Mouse (Mus musculus): Measurements from ENCODE around the gene Aldh16a1.
"Not testable (repeated sequence)": the region's sequence is repeated elsewhere in the genome, so short reads cannot be mapped to it uniquely, and the experiment has no call there.

The Aldh16a1 gene

DNA sequence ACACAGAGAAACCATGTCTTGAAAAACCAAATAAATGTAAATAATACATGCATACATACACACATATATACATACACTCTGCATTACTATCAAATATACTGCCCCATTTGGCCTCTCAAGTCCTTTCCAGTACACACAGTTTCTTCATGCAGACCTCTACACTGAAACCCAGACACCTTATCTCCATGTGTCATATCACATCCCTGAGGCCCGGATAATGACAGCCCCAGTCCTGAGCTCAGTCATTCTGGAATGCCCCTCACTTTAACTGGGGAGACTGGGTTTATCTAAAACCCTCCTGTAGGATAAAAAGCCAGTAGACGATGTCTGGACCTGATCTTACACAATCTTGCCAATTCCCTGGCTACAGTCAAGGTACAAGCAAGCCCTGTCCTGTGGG, 40.9 kb downstream of the Aldh16a1 start:
- DNase-seq (ENCODE audit: low spot score) = no peak

DNA sequence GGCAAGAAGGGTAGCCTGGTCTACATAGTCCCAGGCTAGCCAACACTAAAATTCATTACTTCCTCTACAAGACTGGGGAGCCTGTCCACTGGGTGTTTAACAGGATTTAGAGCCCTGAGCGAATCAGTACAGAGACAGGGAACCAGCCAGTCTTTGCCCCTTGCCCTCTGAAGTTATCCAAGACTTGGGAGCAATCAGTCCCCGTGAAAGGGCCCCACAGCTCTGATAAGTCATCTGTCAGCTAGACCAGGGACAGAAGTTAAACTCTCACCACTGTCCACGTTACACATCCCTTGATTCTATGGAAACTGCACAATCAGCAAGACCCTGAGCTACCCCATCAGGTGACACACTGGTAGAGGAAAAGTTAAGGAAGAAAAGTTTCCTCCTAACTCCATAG, 41.9 kb downstream of the Aldh16a1 start:
- no peak for DNase-seq (ENCODE audit: low spot score)

DNA sequence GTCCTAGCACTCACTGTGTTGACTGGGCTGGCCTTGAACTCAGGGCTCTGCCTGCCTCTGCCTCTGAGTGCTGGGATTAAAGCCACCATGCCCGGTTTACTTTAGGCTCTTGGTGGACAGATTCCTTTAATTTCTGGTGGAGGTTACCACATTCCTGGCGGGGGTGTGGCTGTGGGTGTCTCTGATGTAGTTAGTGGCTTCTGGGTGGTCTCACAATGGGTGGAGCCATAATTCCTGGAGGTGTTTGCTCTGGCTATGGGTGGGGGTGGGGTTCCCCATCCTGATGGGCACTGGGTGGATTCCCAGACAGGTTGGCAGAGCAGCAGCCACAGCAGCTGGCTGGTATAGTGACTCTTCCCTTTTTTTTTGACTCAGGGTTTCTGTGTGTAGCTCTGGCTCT, 42.4 kb downstream of the Aldh16a1 start:
- DNase-seq (ENCODE audit: low spot score) = no peak

DNA sequence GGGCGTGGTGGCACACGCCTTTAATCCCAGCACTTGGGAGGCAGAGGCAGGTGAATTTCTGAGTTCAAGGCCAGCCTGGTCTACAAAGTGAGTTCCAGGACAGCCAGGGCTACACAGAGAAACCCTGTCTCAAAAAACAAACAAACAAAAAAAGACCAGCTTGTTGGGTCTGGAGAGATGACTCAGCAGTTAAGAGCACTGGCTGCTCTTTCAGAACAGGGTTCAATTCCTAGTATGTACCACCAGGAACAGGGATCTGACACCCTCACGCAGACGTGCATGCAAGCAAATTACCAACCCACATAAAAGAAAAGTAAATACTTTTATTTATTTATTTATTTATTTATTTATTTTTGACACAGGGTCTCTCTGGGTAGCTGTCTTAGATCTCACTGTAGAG, 44.3 kb downstream of the Aldh16a1 start:
- DNase-seq (ENCODE audit: low spot score) = not testable (repeated sequence)

DNA sequence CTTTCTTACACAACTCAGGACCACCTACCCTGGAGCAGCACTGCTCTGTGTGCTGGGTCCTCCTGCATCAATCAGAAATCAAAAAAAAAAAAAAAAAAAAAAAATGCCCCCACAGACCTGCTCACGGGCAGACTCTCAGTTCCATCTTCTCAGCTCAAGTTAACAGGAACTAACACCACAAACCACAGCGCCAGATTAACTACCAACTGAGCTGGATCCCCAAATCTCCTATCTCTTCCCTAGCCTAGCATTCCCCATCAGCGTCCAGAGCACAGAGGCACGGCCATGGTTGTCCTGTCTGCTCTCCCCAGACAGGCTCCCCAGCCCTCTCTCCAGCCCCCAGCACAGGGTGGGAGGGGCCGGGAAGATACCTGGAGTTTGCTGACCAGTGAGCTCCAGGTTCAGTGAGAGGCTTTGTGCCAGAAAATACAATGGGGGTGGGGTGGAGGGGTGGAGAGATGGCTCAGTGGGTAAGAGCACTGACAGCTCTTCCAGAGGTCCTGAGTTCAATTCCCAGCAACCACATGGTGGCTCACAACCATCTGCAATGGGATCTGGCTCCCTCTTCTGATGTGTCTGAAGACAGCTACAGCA, 47.2 kb downstream of the Aldh16a1 start:
- no peak for DNase-seq (ENCODE audit: low spot score)

DNA sequence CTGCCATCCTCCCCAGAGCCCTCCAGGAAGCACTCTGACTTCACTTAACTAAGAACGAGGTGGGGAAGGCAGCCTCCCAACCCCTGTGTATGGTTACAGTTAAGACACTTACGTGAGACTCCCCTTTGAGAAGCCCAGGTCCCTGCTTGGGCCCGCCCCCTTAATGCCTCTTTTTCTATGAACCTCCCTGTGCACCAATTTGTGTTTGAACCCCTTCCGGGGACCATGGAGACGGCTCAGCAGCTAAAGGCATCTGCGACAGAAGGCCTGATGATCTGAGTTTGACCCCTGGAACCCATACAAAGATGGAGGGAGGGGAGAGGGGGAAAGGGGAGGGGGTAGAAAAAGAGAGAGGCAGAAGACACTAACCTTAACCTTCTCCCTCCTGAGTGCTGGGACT, 47.9 kb downstream of the Aldh16a1 start:
- DNase-seq (ENCODE audit: low spot score) = no peak

DNA sequence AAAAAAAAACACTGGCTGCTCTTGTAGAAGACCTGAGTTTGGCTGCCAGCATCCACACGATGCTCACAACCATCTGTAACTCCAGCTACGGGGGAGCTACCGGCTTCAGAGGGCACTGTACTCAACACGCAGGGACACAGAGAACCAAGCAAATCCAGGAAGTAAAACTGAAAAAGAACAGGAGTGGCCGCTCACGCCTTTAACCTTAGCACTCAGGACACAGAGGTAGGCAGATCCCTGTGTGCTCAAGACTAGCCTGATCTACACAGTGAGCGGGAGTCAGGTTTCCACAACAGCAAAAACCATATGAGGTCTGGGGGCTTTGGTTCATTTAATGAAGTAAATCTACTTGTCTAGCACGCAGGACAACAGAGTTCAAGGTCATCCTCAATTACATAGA, 48.9 kb downstream of the Aldh16a1 start:
- no peak for DNase-seq (ENCODE audit: low spot score)

DNA sequence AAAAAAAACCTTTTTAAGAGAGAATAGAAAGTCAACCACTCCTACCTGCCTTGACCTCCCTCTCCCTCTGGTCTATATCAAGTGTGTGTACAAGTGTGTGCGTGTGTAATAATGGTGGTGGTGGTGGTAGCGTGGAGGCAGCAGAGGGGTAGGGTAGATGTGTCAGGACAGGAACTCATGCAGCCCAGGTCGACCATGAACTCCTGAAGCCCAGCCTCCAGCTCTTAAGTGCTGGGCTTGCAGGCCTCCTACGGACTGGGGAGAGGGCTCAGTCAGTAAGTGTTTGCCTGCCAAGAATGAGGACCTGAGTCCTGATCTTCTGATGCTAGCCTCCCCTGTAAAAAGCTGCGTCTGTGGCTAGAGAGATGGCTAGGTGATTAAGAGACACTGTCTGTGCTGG, 49.4 kb downstream of the Aldh16a1 start:
- DNase-seq (ENCODE audit: low spot score) = no peak

DNA sequence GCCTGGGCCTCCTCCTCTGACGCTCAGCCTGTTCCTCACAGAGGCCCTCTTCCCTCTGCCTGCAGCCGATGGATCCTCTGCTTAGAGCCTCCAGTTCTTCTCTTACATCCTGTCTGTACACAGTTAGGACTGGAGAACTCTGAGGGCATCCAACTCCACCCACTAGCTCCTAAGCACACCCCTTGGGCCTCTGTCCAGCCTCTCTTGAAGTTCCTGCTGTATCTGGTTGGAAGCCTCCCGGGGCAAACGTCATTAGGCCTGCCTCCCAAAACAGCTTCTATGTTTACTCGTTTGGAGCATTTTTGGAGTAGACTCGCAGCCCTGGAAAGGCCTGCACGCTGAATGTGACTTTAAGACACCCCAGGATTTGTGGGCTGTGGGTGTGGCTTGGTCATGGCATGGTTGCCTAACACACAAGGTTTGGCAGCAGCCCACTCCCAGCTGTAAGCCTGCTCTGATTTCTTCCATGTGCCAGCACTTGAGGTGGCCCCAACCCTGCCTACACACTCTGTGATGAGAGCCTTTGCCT, 50.7 kb downstream of the Aldh16a1 start, which contains the start of gene Fcgrt:
Gene Fcgrt, minus strand, starts transcription at position 200 of the 529 bp plus-strand sequence.
- DNase-seq (ENCODE audit: low spot score) = peak; percentile 98

DNA sequence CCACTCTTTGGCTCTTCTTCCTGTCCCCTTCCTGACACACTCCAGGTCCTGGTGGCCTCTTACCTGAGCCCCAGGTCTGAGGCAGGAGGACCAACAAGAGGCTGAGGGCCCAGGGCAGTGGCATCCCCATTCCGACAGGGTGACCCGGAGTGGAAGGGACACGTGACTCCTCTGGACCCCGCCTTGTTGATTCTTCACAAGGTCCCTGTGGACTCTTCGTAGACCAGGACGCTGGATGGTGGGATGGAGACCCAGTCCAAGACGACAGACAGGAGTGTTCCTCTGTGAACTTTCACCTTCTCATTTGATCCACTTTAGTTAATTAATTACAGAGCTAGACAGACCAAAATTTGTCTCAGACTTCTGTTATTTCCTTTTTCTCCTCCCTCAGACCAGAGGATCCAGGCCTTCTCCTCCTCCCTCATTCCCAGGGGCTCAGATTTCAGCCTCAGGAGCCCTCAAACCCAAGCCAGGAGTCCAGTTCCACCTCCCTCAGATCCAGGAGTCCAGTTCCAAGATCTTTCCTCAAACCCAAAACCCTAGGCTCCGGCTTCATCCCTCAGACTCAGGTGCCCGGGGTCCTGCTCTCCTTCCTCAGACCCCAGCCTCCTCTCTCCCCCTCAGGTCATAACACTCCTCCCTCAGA, 51.3 kb downstream of the Aldh16a1 start:
- DNase-seq (ENCODE audit: low spot score) = no peak

DNA sequence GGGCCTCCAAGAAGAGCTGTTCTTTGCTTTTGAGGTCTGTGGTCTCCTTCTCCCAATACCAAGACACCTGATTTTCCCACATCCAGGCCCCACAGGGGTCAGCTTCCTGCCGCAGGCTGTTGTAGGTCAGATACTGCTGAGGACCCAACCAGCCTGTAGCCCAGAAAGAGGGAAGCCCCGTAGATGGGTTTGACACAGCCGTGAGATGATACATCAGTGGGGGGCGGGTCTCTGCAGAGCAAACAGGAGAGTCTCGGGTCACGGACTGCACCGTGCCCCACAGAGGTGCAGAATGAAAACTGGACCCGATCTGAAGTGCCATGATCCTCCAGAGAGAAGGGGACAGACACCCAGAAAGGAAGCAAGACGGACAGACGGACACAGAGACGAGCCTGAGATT, 51.9 kb downstream of the Aldh16a1 start:
- no peak for DNase-seq (ENCODE audit: low spot score)

DNA sequence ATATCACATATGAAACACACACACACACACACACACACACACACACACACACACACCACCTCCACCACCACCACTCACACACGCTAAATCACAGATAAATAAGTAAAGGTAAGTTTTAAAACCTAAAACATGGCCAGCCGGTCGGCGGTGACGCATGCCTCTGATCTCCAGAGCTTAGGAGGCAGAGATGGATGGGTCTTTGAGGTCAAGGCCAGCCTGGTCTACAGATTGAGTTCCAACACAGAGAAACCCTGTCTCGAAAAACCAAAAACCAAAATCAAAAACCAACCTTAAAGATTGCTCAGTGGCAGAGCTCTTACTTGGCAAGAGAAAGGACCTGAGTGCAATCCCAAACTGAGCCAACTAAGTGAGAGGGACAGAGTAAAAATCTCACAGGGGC, 54.3 kb downstream of the Aldh16a1 start:
- no peak for DNase-seq (ENCODE audit: low spot score)

DNA sequence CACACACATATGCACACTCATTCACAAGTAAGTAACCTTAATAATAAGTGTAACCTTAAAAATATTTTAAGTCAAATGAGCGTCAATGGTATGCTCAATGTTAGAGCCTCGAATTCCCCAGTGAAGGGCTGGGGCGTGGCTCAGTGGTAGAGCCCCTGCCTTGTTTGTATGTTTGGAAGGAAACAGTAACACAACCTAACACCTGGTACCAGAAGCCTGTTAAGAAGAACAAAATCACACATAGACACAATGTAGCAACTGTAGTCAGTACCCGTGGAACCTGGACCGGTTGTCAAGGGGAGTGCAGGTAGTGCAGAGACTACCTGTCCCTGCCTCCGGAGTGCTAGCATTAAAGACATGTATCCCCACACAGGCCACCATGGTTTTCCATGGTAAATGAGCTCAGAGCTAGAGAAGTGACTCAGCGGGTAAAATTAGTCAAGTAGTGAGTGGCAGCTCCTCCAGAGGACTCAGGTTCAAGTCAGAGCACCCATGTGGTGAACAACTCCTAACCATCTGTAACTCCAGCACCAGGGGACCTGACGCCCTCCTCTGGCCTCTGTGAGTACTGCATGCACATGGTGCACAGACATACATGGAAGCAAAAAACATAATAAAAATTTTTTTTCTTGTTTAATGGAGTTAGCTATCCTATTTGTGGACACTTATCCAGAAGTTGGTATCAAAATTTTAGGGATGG, 55.7 kb downstream of the Aldh16a1 start:
- no peak for DNase-seq (ENCODE audit: low spot score)

DNA sequence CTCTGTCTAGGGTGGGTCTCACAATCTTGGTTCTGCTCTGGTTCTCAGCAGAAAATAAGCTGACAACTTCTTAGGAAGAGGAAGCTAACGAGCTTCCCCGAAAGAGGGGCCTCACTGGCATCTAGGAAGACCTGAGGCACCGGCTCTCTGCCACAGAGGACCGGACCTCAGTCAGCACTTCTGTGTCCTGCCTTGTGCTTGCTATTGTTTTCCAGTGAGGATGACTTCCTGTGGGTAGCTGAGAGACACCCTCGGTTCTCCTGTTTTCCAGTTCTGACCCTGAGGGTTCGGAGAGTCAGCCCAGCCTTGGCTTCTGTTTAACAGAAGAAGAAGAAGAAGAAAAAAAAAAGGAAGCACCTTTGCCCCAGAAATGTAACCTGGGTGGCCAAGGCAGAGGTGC, 56.9 kb downstream of the Aldh16a1 start:
- DNase-seq (ENCODE audit: low spot score) = no peak

DNA sequence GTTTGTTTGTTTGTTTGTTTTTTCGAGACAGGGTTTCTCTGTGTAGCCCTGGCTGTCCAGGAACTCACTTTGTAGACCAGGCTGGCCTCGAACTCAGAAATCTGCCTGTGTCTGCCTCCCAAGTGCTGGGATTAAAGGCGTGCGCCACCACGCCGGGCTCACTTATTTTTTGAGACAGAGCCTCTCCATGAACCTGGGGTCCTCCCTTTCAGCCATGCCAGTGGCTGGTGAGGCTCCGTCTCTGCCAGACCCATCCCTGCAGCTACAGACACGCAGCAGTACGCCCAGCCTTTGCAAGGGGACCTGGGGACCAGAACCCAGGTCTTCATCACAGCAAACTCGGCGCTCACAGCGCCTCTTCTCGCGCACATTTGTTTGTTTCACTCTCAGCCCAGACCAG, 58.4 kb downstream of the Aldh16a1 start:
- DNase-seq (ENCODE audit: low spot score) = not testable (repeated sequence)

DNA sequence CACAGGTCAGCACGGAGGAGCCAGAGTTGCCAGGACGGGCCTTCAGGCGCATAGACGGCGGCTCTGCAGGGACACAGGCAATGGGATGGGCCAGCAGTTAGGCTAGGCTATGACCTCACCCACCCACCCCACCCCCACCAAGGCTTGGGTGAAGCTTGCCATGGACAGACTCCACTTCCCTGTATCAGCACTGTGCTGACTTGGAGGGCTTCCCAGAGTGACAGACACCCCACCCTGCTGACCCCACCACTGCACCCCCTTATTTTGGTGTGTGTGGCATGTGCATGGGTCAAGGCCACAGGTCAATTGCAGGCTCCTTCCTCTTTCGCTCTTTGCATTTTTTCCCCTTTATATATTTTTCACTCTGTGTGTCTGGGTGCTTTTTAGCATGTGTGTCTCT, 59.0 kb downstream of the Aldh16a1 start:
- DNase-seq (ENCODE audit: low spot score) = peak; percentile 31

DNA sequence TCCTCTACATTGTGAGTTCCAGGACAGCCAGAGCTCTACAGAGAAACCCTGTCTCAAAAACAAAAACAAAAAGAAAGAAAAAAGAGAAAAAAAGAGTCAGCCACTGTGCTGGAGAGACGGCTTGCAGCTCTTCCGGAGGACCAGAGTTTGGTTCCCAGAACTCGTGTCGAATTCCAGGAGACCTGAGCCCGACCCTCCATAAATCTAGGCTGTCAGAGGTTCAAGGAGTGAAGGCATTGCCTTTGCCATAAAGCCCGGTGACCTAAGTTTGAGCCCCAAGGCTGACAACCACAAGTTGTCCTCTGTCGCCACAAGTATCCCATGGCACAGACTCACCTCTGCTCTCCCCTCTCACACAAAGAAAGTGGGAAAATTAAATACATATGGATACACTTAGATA, 60.3 kb downstream of the Aldh16a1 start:
- DNase-seq (ENCODE audit: low spot score) = no peak

DNA sequence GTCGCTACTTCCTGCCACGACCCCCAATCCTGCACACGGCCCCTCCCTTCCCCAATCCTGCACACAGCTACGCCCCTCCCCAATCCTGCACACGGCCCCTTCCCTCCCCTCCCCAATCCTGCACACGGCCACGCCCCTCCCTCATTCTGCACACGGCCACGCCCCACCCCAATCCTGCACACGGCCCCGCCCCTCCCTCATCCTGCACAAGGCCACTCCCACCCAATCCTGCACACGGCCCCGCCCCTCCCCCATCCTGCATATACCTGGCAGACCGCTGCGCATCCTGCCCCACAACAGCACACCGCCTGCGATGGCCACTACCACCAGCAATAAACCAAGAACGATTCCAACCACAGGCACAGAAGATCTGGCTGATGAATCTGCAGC, 60.9 kb downstream of the Aldh16a1 start:
- no peak for DNase-seq (ENCODE audit: low spot score)

DNA sequence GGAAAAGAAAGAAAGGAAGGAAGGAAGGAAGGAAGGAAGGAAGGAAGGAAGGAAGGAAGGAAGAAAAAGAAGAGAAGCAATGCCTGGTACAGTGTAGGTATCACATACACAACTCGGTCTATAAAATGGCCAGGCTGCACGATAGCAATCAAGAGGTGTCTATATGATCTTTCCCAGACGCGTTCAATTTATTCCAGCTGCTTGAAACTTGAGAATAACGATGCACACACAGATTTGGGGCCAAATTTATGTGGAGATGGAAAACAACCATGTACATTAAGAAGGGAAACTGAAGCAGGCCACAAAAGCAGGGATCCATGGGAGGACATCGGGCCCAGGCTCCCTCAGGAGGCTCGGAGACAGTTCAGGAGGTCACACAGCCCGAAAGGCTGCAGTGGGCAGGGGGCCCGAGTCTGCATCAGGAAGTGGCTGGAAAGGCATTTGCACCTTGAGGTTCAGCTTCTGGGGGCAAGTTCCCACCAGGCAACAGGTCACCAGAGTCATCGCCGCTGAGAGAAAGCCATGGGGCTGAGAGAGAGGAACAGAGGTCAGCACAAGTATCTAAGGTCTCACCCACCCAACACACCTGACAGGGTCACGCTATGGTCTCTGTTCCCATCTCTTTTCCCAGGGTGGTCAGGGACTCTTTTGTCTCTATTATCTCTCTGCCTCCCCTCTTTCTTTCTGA, 61.4 kb downstream of the Aldh16a1 start:
- DNase-seq (ENCODE audit: low spot score) = no peak

DNA sequence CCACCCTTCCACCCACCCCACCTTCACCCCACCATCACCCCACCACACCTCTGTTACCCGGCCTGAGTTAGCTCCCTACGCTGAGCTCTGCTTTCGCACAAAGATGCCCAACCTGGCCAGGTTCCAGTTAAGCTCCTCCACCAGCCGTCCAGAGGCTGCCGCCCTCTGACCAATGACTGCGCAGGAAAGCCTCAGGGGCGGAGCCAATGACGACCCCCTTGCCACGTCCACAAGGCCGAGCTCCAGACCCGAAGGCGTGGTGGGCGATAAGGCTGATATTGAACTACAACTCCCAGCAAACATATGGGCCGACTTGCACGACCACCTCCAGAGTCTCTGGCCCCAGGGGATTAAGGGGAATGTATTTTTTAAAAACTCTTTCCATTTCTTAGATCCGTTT, 62.3 kb downstream of the Aldh16a1 start, which contains the start of gene Rcn3:
Gene Rcn3, minus strand, starts transcription at position 174 of the 400 bp plus-strand sequence.
- DNase-seq (ENCODE audit: low spot score) = peak; percentile 63

DNA sequence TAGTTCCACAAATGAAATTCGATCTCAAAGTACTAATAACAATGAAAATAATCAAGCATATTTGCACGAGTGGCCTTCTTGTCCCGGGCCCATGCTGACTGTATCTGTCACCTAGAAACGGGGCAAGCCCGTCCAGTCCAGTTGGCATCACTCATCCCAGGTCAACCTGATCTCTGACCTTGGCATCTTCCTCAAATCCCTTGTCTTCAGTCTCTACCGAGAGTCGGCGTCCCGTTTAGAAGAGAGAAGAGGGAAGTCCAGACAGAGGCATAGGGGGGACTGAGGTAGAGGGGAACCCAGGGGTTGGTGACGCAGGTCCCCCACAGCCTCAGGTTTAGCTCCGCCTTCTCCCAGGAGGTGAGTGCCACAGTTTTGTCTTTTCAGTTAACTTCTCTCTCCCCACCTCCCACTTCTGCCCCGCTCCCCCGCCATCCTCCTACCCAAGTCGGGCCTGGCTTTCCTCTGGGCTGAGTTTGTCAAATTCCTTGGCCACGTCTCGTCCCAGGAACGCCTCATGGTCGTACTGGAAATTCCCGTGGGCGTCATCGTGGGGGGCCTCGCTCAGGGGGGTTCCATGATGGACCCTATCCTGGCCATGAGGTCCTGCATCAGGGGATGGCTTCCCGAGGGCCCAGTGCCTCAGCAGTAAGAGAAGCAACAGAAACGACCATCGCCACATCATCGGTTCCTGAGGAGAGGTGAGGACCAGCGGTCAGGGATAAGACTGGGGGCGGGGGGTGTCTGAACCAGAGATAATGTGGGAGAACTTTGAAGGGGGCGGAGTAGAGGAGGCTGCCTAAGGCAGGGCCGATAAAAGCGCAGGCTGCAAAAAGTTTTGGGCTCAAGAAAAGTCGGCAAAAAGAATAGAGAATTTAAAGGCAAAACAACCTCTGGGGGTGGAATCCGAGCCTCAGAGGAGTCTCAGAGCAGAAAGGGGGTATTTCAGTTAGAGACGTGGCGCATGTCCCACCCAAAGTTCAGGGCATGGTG, 63.1 kb downstream of the Aldh16a1 start:
- DNase-seq (ENCODE audit: low spot score) = no peak

Data from lung, postnatal 25 days (tissue).